Mouse (Mus musculus) stomach, embryonic 16.5 days (tissue): ENCODE measurements at regions not wholly inside any gene's neighbourhood (a gene's known extent, or its start where the extent isn't known, plus 50 kb on each side); places are given as distances from the start of the nearest gene placed in this dataset.

Experiments used
- ATAC-seq: fragments of 200-750 bp; cut with Nextera tagmentation; 2 replicates; pipeline ENCODE4 v1.8.0; 2017; ENCODE audit warnings: moderate number of reproducible peaks, moderate TSS enrichment; ENCODE audit not compliant: insufficient read depth, low FRiP score
- H3K27ac ChIP-seq: fragments of 300-500 bp; sonication (generic); 2 replicates; pipeline ENCODE4 v1.5.1; 2014; ENCODE audit warnings: low read length
- H3K27me3 ChIP-seq: fragments of 300-500 bp; sonication (generic); 2 replicates; pipeline ENCODE4 v1.6.1; 2014; ENCODE audit warnings: low read length, control low read depth, mixed read lengths; ENCODE audit not compliant: control insufficient read depth, insufficient read depth
- H3K36me3 ChIP-seq: fragments of 300-500 bp; sonication (generic); 2 replicates; pipeline ENCODE4 v1.6.1; 2014; ENCODE audit warnings: low read length; ENCODE audit not compliant: control insufficient read depth, insufficient read depth
- H3K4me1 ChIP-seq: fragments of 300-500 bp; sonication (generic); 2 replicates; pipeline ENCODE4 v1.6.1; 2014; ENCODE audit warnings: low read length, control low read depth, mixed read lengths; ENCODE audit not compliant: control insufficient read depth, insufficient read depth
- H3K4me2 ChIP-seq: fragments of 300-500 bp; sonication (generic); 2 replicates; pipeline ENCODE4 v1.6.1; 2014; ENCODE audit warnings: low read depth, low read length, mixed read lengths
- H3K4me3 ChIP-seq: fragments of 300-500 bp; sonication (generic); replicated peaks from 2 replicates; pipeline ENCODE4 v1.5.1; 2014; ENCODE audit warnings: mild to moderate bottlenecking, low read length
- H3K9ac ChIP-seq: fragments of 300-500 bp; sonication (generic); 2 replicates; pipeline ENCODE4 v1.6.1; 2014; ENCODE audit warnings: low read length
- H3K9me3 ChIP-seq: fragments of 300-500 bp; sonication (generic); replicated peaks from 2 replicates; pipeline ENCODE4 v1.6.1; 2016; ENCODE audit warnings: low read length, control low read depth; ENCODE audit not compliant: control insufficient read depth
- WGBS: fragments of 180-500 bp; shearing (Covaris S2); extraction: QIAGEN DNeasy Blood & Tissue Kit; methylation state at CpG from one replicate; pipeline ENCODE4 v1.1.7; 2014; 5-methylcytosine and 5-hydroxymethylcytosine counted together

DNA sequence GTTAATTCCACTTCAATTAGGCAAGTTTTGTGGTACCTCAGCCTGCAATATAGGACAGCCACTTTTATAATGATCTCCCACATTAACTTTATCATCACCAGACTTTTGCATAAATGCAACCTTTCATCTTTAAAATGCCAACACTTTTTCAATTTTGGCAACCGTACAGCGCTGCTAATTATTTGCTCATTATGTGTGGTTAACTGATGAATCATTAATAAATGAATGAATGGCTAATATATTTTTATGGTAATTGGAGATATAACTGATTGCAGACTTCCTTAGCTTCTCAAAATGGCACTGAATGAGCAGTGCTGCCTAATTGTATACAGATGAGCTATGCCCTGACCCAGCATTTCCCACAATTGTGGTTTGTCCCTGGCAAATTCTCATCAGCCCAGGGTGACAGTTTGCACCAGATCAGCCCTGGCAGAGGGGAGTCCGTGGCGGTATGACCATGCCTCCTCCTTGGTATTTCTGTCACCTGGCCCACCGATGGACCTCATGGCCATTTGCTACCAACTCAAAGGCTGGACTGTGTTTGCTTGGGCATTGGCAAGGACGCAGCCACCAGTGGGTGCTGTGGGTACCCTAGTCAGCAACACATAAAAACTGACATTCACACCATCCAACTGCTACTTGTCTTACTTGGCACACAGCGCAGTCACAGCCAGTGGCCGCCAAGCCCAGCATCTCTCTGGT lies 173.7 kb upstream of the Lmo4 start:
- 86% methylated on average over 8 of the region's 8 CpGs for WGBS

DNA sequence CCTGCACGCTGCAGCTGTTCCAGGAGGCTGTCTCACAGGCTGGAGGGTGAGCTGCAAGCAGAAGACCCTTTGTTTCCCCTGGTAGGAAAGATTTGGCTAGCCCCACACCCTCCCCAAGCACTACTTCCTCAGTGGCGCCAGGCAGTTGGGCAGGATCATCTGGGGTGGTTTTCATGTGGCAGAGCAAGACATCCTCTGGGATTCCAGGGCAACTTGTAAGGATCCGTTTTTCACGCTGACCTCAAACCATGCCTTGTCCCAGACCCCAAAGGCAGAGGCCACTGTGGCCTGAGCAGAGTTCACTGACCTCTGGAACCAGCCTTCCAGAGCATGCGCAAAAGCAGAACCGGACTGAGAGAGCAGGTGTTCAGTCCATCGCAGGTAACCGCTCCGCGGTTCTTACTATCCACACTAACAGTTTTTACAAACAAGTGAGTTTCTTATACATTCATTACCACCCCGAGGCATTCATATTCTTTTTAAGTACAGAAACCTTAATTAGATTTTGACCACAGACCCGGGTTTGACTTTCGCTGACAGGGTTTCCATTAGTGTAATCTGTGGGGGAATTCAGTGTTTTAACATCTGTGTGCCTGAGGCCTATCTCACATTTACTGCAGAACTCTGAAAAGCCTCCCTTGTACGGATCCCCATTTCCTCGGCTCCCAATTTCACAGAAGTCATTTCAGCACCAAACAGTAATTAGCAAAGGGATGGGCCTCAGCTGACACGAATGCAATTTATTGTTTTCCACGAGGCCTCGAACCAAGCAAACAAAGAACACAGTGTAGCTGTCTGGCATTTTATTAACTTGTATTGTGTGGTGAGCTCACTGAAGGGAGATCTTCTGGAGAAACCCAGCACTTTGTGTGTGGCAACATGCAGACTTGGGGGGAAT lies 172.9 kb upstream of the Lmo4 start:
- ATAC-seq: no peak
- Histone ChIP-seq H3K27ac (no peak overlapping the region), H3K4me1 (no peaks in the 10 kb centered on the region), H3K27me3 (no peaks in the 10 kb centered on the region), H3K36me3 (no peaks in the 10 kb centered on the region), H3K4me3 (no peak overlapping the region), H3K9ac (no peak overlapping the region), H3K9me3 (no peaks in the 10 kb centered on the region), H3K4me2 (no peak overlapping the region)
- 67% methylated on average over 18 of the region's 18 CpGs for whole genome bisulfite sequencing

More for the DNA sequence above, 173.7 kb upstream of the Lmo4 start:
- Histone ChIP-seq H3K36me3 (no peaks in the 10 kb centered on the region), H3K27ac (no peak overlapping the region), H3K4me2 (no peak overlapping the region), H3K27me3 (no peaks in the 10 kb centered on the region), H3K4me1 (no peaks in the 10 kb centered on the region), H3K4me3 (no peak overlapping the region), H3K9me3 (no peaks in the 10 kb centered on the region), H3K9ac (no peak overlapping the region)
- no peak for ATAC-seq

DNA sequence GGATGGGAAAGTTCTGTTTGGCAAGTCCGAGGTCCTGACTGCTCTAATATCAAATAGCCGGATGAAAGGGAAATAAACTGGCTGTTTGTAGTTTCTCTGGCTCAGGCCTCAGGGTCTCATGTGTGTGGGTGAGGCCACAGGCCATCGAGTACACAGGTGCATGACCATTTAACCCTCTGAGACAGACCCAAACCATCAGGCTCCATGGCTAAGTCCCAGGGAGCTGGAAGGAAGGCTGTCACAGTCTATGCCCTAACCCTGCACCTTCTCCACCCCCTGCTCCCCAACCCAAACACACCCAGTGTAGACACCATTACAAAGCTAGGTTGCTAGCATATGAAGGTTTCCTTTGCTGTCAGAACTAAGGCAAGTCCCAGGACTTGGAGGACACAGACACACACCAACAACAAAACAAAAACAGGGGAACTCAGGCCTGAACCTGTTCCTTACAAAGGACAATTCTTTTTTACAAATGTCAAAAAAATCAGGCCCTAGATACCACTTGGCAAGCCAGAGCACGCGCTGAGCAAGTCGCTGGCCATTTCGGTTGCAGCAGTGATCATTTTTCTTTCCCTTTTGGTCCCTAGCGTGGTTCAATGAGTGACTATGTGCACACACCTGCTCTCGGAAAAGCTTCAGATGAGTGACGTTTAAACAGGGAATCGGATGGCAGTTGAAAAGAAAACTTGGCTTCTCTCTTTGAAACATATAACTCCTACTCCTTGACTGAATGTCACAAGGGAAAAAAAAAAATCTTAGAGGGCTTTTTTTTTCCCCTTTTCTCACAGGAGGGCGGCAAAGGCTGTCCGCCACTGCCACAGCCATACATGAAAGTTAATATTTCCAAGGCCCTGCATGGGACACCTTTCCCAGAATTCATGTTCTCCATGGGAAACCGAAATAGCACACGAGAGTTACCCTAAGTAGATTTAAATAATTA lies 171.7 kb upstream of the Lmo4 start:
- Histone ChIP-seq H3K27ac (no peak overlapping the region), H3K4me3 (no peak overlapping the region), H3K4me2 (no peak overlapping the region), H3K27me3 (no peaks in the 10 kb centered on the region), H3K36me3 (no peaks in the 10 kb centered on the region), H3K9me3 (no peaks in the 10 kb centered on the region), H3K9ac (no peak overlapping the region), H3K4me1 (no peaks in the 10 kb centered on the region)
- WGBS: 70% methylated on average over 15 of the region's 15 CpGs
- ATAC-seq: no peak

DNA sequence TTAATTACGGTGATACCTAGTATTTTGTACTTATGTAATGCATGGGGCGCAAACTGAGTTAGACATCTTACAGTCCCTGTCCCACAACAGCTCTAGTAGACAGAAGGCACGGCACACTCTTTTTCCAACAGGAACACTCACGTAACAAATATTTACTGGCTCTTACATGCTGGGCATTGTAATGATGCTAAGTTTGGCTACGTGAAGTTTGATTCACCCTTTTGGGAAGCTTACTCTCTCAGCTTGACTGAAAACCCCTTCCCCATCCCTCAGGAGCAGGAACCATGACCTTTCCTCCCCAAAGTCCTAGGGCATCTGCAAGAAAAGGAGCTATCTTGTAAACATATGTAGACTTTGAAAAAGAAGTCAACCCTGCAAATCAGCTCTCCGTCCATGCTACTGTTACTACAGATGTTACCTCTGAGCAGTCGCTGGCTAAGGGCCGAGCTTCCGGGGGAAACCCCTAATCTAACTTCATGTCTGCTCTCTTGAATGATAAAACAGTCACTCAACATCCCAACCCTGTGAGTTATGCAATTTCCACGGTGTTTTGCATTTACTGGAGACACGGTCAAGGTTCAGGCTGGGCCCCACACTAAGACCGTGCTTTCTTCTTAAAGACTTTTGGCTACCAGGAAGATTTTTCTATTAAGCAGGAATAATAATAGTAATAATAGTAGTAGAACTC lies 170.8 kb upstream of the Lmo4 start:
- Histone ChIP-seq H3K9me3 (no peaks in the 10 kb centered on the region), H3K36me3 (no peaks in the 10 kb centered on the region), H3K4me2 (no peak overlapping the region), H3K27ac (no peak overlapping the region), H3K27me3 (no peaks in the 10 kb centered on the region), H3K9ac (no peak overlapping the region), H3K4me3 (no peak overlapping the region), H3K4me1 (no peaks in the 10 kb centered on the region)
- 73% methylated on average over 12 of the region's 12 CpGs for WGBS
- no peak for ATAC-seq

DNA sequence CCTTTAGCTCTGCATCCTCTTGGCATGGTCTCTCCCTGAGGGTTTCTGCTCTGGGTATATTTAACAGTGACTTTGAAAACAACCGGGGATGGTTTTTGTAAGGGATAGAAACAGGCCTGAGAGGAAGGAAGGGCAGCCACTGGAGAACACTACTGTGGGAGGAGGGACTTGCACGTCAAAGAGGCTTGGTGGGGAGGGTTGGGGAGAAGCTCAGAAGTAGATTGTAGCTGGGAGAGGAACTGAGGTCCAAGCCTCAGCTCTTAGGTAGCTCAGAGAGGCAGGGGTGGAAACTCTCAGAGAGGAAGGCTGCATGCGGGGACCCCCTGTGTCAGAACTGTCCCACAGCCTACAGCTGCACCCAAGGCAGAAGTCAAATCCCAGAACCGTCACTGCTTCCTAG lies 163.3 kb upstream of the Lmo4 start:
- Histone ChIP-seq H3K9me3 (no peaks in the 10 kb centered on the region), H3K27me3 (no peaks in the 10 kb centered on the region), H3K4me3 (no peak overlapping the region), H3K27ac (no peak overlapping the region), H3K9ac (no peak overlapping the region), H3K4me1 (peaks cover 4% of the 10 kb centered on the region; the same call in 1 of the 2 replicates), H3K4me2 (no peak overlapping the region), H3K36me3 (no peaks in the 10 kb centered on the region)
- WGBS: 61% methylated on average over 4 of the region's 4 CpGs
- ATAC-seq: no peak

DNA sequence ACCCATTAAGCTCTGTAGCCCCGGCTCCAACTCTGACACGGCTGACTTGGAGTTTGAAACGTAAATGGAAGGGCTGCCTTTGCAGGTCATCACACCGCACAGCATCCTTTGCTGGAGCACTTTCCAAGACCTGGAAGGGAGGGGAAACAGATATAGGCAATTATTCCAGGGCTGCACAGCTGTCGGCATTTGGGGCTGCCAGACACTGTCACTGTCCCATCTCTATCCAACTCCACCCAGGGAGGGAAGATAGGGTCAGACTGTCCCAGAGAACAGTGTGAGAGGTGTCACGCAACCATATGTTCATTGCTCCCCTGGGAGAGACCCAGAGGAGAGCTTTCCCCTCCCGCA lies 162.7 kb upstream of the Lmo4 start:
- ATAC-seq: no peak
- Histone ChIP-seq H3K36me3 (no peaks in the 10 kb centered on the region), H3K4me1 (peaks cover 4% of the 10 kb centered on the region; the same call in 1 of the 2 replicates), H3K9ac (no peak overlapping the region), H3K4me3 (peak overlapping the region; percentile 30), H3K27ac (no peak overlapping the region), H3K9me3 (no peaks in the 10 kb centered on the region), H3K27me3 (no peaks in the 10 kb centered on the region), H3K4me2 (peak overlapping the region; percentile 39)
- 33% methylated on average over 7 of the region's 7 CpGs for WGBS

DNA sequence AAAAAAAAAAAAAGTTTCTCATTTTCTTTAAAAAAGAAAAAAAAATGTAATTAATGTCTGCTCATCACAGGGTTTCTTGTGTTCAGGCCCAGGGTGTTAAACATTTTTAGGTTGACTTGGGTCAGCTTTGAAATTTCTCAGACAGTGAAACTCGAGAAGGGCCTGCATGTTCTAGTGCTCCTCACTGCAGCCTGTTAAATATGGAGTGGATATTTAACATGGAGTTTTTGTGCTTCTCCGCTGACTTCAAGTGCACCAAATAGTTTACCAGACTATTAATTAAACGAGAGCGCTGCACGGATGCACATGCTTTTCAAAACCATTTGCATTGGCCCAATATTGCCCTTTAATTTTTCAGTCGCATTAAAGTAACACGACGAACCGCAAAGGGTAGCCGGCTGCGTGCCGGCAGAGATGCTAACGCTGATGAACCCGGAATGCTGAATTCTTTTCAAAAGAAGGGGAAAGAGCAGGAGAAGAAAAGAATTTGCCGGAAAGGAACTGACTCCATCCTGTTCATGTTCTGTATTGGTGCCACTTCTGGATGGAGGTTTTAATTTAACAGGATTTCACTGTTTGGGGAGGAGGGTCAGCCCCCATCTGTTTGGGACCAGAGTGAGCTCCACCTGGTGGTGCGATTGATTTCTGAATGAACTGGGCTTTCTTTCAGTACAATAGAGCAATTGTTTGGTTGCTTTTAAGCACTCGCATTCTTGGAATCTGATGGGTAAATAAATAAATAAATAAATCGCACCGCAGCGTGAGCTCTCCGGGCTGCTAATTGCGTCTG lies 162.2 kb upstream of the Lmo4 start:
- Histone ChIP-seq H3K9me3 (no peaks in the 10 kb centered on the region), H3K36me3 (no peaks in the 10 kb centered on the region), H3K4me1 (peaks cover 4% of the 10 kb centered on the region; the same call in 1 of the 2 replicates), H3K27me3 (no peaks in the 10 kb centered on the region), H3K4me2 (peak overlapping the region; percentile 39), H3K9ac (no peak overlapping the region), H3K27ac (no peak overlapping the region), H3K4me3 (peak overlapping the region; percentile 30)
- no peak for ATAC-seq
- WGBS: 37% methylated on average over 22 of the region's 22 CpGs

DNA sequence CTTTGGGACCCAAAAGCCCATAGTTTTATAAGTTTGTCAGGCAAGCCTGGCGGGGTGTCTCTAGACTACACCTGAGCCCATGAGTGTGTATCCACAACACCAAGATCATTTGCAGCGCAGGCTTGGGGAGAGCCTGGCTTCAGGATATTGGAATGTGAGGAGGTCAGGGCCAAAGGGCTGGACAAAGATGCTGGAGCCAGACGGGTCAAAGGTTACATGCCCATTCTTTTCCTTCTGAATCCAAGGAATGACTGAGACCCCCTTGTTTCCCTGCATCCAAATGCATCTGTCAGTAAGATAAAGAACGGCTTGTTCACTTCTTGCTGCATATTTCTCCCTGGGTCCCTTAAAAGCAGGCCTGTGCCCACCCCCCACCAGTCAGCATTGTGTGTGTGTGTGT lies 160.9 kb upstream of the Lmo4 start:
- Histone ChIP-seq H3K9ac (no peak overlapping the region), H3K4me2 (no peak overlapping the region), H3K4me3 (no peak overlapping the region), H3K4me1 (peaks cover 4% of the 10 kb centered on the region; the same call in 1 of the 2 replicates), H3K27ac (no peak overlapping the region), H3K9me3 (no peaks in the 10 kb centered on the region), H3K27me3 (no peaks in the 10 kb centered on the region), H3K36me3 (no peaks in the 10 kb centered on the region)
- 83% methylated on average over 4 of the region's 4 CpGs for WGBS
- ATAC-seq: no peak
